Mouse (Mus musculus): Measurements from ENCODE around the gene Wnt2b. TPM values are rescaled to one million over a fixed set of nuclear protein-coding genes. Genes with fewer than 3 reads are reported as not detected.

The Wnt2b gene
- polyA plus RNA-seq, 1 experiment, result 0.13 TPM

- Histone ChIP-seq H3K36me3 (ENCODE audit: control insufficient read depth, insufficient read depth) (no peaks in the 10 kb centered on the region), H3K79me2 (ENCODE audit: control insufficient read depth, insufficient read depth) (no peaks in the 10 kb centered on the region), H3ac (ENCODE audit: control insufficient read depth, insufficient read length) (peak overlapping the region; percentile 59), H3K27me3 (ENCODE audit: control insufficient read depth, insufficient read depth, insufficient read length) (no peaks in the 10 kb centered on the region), H3K4me3 (peak overlapping the region; percentile 24), H3K4me2 (ENCODE audit: low read depth) (peak overlapping the region; percentile 88)
- TF ChIP-seq TCF3 (IDR thresholded peaks at IDR 0.05; ENCODE audit: insufficient read length, low read depth) (no peak), POLR2A (IDR thresholded peaks at IDR 0.05; ENCODE audit: insufficient read length, low read depth) (peak; percentile 59)
These were observed 6.0 kb upstream of the Wnt2b start for GRCm38 (mm10) chr3:104967548-104968300.

GRCm38 (mm10) chr3:104965991-104966554, 4.4 kb upstream of the Wnt2b start:
- Histone ChIP-seq H3K4me2 (ENCODE audit: low read depth) (no peak overlapping the region), H3K4me3 (no peak overlapping the region), H3K79me2 (ENCODE audit: control insufficient read depth, insufficient read depth) (no peaks in the 10 kb centered on the region), H3ac (ENCODE audit: control insufficient read depth, insufficient read length) (no peak overlapping the region), H3K27me3 (ENCODE audit: control insufficient read depth, insufficient read depth, insufficient read length) (peaks cover 16% of the 10 kb centered on the region), H3K36me3 (ENCODE audit: control insufficient read depth, insufficient read depth) (no peaks in the 10 kb centered on the region)
- TF ChIP-seq TCF12 (IDR thresholded peaks at IDR 0.05; ENCODE audit: insufficient read depth, poor library complexity, severe bottlenecking) (no peak), TCF3 (IDR thresholded peaks at IDR 0.05; ENCODE audit: insufficient read length, low read depth) (no peak), MYOD1 (IDR thresholded peaks at IDR 0.05; ENCODE audit: control insufficient read depth in 1 of 3, insufficient read length in 2 of 3, low read depth in 2 of 3) (no peak), CEBPB (IDR thresholded peaks at IDR 0.05; ENCODE audit: insufficient read depth, poor library complexity, severe bottlenecking) (no peak), SRF (IDR thresholded peaks at IDR 0.05; ENCODE audit: control insufficient read depth, insufficient read length, low read depth) (no peak), POLR2AphosphoS2 (IDR thresholded peaks at IDR 0.05; ENCODE audit: insufficient read length, low read depth) (no peak), MAX (IDR thresholded peaks at IDR 0.05; ENCODE audit: low read depth) (no peak), MYOG (IDR thresholded peaks at IDR 0.05; ENCODE audit: control insufficient read depth in 1 of 3, insufficient read depth in 1 of 3, insufficient read length in 2 of 3, low read depth in 2 of 3) (no peak)

- no peak for TF ChIP-seq REST (IDR thresholded peaks at IDR 0.05; ENCODE audit: insufficient read depth, insufficient read length)
- TF ChIP-seq MYOD1 (IDR thresholded peaks at IDR 0.05; ENCODE audit: control insufficient read depth in 1 of 3, insufficient read length in 2 of 3, low read depth in 2 of 3), result no peak
- TF ChIP-seq E2F4 (IDR thresholded peaks at IDR 0.05; ENCODE audit: insufficient read depth), result no peak
- no peak for TF ChIP-seq MYOG (IDR thresholded peaks at IDR 0.05; ENCODE audit: control insufficient read depth in 1 of 3, insufficient read depth in 1 of 3, insufficient read length in 2 of 3, low read depth in 2 of 3)
- TF ChIP-seq POLR2A (IDR thresholded peaks at IDR 0.05; ENCODE audit: insufficient read length, low read depth), result no peak
- no peak for TF ChIP-seq MAX (IDR thresholded peaks at IDR 0.05; ENCODE audit: low read depth)
- TF ChIP-seq CEBPB (IDR thresholded peaks at IDR 0.05; ENCODE audit: insufficient read depth, poor library complexity, severe bottlenecking), result no peak
- TF ChIP-seq USF1 (IDR thresholded peaks at IDR 0.05; ENCODE audit: low read depth), result no peak
- TF ChIP-seq SRF (IDR thresholded peaks at IDR 0.05; ENCODE audit: control insufficient read depth, insufficient read length, low read depth), result no peak
- TF ChIP-seq TCF3 (IDR thresholded peaks at IDR 0.05; ENCODE audit: insufficient read length, low read depth), result no peak
- no peak for TF ChIP-seq TCF12 (IDR thresholded peaks at IDR 0.05; ENCODE audit: insufficient read depth, poor library complexity, severe bottlenecking)
- no peak for TF ChIP-seq POLR2AphosphoS2 (IDR thresholded peaks at IDR 0.05; ENCODE audit: insufficient read length, low read depth)
- Histone ChIP-seq H3K4me3 (no peak overlapping the region), H3K27me3 (ENCODE audit: control insufficient read depth, insufficient read depth, insufficient read length) (peaks cover 23% of the 10 kb centered on the region), H3ac (ENCODE audit: control insufficient read depth, insufficient read length) (no peak overlapping the region), H3K79me2 (ENCODE audit: control insufficient read depth, insufficient read depth) (no peaks in the 10 kb centered on the region), H3K4me2 (ENCODE audit: low read depth) (no peak overlapping the region), H3K36me3 (ENCODE audit: control insufficient read depth, insufficient read depth) (no peaks in the 10 kb centered on the region)
These were observed 3.5 kb upstream of the Wnt2b start for GRCm38 (mm10) chr3:104965070-104965855.

GRCm38 (mm10) chr3:104963331-104964276, 1.9 kb upstream of the Wnt2b start:
- Histone ChIP-seq H3K36me3 (ENCODE audit: control insufficient read depth, insufficient read depth) (no peaks in the 10 kb centered on the region), H3K27me3 (ENCODE audit: control insufficient read depth, insufficient read depth, insufficient read length) (peaks cover 27% of the 10 kb centered on the region)

More at GRCm38 (mm10) chr3:104963331-104964276, 1.9 kb upstream of the Wnt2b start:
- Histone ChIP-seq H3K4me2 (ENCODE audit: low read depth) (no peak overlapping the region), H3ac (ENCODE audit: control insufficient read depth, insufficient read length) (no peak overlapping the region), H3K4me3 (no peak overlapping the region), H3K79me2 (ENCODE audit: control insufficient read depth, insufficient read depth) (no peaks in the 10 kb centered on the region)
- no peak for TF ChIP-seq POLR2AphosphoS2 (IDR thresholded peaks at IDR 0.05; ENCODE audit: insufficient read length, low read depth)
- no peak for TF ChIP-seq USF1 (IDR thresholded peaks at IDR 0.05; ENCODE audit: low read depth)
- no peak for TF ChIP-seq POLR2A (IDR thresholded peaks at IDR 0.05; ENCODE audit: insufficient read length, low read depth)
- no peak for TF ChIP-seq TCF12 (IDR thresholded peaks at IDR 0.05; ENCODE audit: insufficient read depth, poor library complexity, severe bottlenecking)
- TF ChIP-seq MAX (IDR thresholded peaks at IDR 0.05; ENCODE audit: low read depth), result no peak
- no peak for TF ChIP-seq MYOD1 (IDR thresholded peaks at IDR 0.05; ENCODE audit: control insufficient read depth in 1 of 3, insufficient read length in 2 of 3, low read depth in 2 of 3)
- no peak for TF ChIP-seq E2F4 (IDR thresholded peaks at IDR 0.05; ENCODE audit: insufficient read depth)
- no peak for TF ChIP-seq CEBPB (IDR thresholded peaks at IDR 0.05; ENCODE audit: insufficient read depth, poor library complexity, severe bottlenecking)
- no peak for TF ChIP-seq MYOG (IDR thresholded peaks at IDR 0.05; ENCODE audit: control insufficient read depth in 1 of 3, insufficient read depth in 1 of 3, insufficient read length in 2 of 3, low read depth in 2 of 3)
- no peak for TF ChIP-seq TCF3 (IDR thresholded peaks at IDR 0.05; ENCODE audit: insufficient read length, low read depth)
- no peak for TF ChIP-seq REST (IDR thresholded peaks at IDR 0.05; ENCODE audit: insufficient read depth, insufficient read length)
- TF ChIP-seq SRF (IDR thresholded peaks at IDR 0.05; ENCODE audit: control insufficient read depth, insufficient read length, low read depth), result no peak

Measured in myocyte (in vitro differentiated cells).